Mouse (Mus musculus): ENCODE data around the gene Dpf1.

DNA sequence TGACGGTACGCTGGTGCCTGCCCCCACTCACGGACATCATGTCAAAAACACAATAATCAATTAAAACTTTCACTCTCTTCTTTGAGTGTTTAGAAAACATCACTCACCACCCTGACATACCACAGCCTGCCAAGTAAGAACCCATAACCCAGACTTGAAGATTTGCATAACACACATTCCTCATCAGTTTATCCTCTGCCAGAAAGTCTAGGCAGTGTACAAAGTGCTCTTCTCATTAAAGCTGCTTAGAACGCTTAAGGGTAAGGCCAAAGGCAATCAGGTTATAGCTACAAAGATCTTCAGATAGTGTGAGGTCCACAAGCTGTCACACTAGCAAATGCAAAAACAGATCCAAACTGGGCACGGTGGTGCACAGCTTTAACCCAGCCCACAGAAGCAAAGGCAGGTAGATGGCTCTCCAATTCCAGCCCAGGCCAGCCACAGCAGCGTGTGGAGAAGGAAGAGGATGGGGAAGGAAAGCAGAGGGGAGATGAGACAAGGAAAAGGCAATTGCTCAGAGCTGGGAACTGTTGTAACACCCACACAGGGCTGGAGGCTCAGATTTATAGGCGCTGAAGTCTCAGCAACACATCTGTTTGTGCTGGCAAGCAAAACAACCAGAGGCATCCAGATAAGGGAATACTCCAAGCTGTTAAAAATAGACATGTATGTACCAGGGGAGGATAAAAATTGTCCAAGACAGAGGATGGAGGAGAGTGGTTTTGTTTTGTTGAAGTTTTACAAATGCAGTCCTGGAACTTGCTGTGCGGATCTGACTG lies 31.9 kb upstream of the Dpf1 start:
- TF ChIP-seq CTCF (IDR thresholded peaks at IDR 0.05; ENCODE audit: low read depth) (no peak), EP300 (optimal IDR thresholded peaks at IDR 0.05) (no peak)
